Mouse (Mus musculus) neural tube, embryonic 11.5 days (tissue): Measurements from ENCODE around the gene Hoxa9. TPM values are rescaled to one million over a fixed set of nuclear protein-coding genes. Genes with fewer than 3 reads are reported as not detected.

Source experiments
- ATAC-seq: fragments of 200-750 bp; cut with Nextera tagmentation; 2 replicates; pipeline ENCODE4 v1.8.0; 2017; ENCODE audit warnings: moderate number of reproducible peaks, mild to moderate bottlenecking, moderate TSS enrichment, moderate library complexity; ENCODE audit not compliant: insufficient read depth, low FRiP score, low TSS enrichment
- DNase-seq: peaks from one replicate; pipeline ENCODE4 v3.0.0-alpha.2; 2015; ENCODE audit warnings: low spot score
- H3K27ac ChIP-seq: fragments of 300-500 bp; sonication (generic); 2 replicates; pipeline ENCODE4 v1.5.1; 2014; ENCODE audit warnings: low read depth, mild to moderate bottlenecking, low read length
- H3K27me3 ChIP-seq: fragments of 300-500 bp; sonication (generic); 2 replicates; pipeline ENCODE4 v1.6.1; 2014; ENCODE audit warnings: mild to moderate bottlenecking, low read length, mixed read lengths; ENCODE audit not compliant: control insufficient read depth, insufficient read depth
- H3K36me3 ChIP-seq: fragments of 300-500 bp; sonication (generic); 2 replicates; pipeline ENCODE4 v1.6.1; 2014; ENCODE audit warnings: mild to moderate bottlenecking, low read length, moderate library complexity, mixed read lengths; ENCODE audit not compliant: control insufficient read depth, insufficient read depth
- H3K4me1 ChIP-seq: fragments of 300-500 bp; sonication (generic); 2 replicates; pipeline ENCODE4 v1.6.1; 2014; ENCODE audit warnings: low read length, mixed read lengths; ENCODE audit not compliant: control insufficient read depth, insufficient read depth
- H3K4me2 ChIP-seq: fragments of 300-500 bp; sonication (generic); 2 replicates; pipeline ENCODE4 v1.6.1; 2014; ENCODE audit warnings: low read depth, mild to moderate bottlenecking, moderate library complexity
- H3K4me3 ChIP-seq: fragments of 300-500 bp; sonication (generic); 2 replicates; pipeline ENCODE4 v1.5.1; 2014; ENCODE audit warnings: low read depth, low read length
- H3K9ac ChIP-seq: fragments of 300-500 bp; sonication (generic); 2 replicates; pipeline ENCODE4 v1.6.1; 2014; ENCODE audit warnings: mild to moderate bottlenecking, low read length
- H3K9me3 ChIP-seq: fragments of 300-500 bp; sonication (generic); 2 replicates; pipeline ENCODE4 v1.6.1; 2016; ENCODE audit warnings: low read length; ENCODE audit not compliant: control insufficient read depth
- WGBS: fragments of 180-500 bp; shearing (Covaris S2); extraction: QIAGEN DNeasy Blood & Tissue Kit; methylation state at CpG from one replicate; pipeline ENCODE4 v1.1.7; 2014; 5-methylcytosine and 5-hydroxymethylcytosine counted together
- polyA plus RNA-seq: library from polyadenylated mRNA; unstranded; fragments of >200 nt; fragmentation: Nextera tagmentation; extraction: Ambion mirVana; gene quantifications from 2 replicates; pipeline ENCODE4 v1.2.1, GENCODE M21; 2014

The Hoxa9 gene
- polyA plus RNA-seq, 1 experiment from 2014 or later, result 98.8 TPM

DNA sequence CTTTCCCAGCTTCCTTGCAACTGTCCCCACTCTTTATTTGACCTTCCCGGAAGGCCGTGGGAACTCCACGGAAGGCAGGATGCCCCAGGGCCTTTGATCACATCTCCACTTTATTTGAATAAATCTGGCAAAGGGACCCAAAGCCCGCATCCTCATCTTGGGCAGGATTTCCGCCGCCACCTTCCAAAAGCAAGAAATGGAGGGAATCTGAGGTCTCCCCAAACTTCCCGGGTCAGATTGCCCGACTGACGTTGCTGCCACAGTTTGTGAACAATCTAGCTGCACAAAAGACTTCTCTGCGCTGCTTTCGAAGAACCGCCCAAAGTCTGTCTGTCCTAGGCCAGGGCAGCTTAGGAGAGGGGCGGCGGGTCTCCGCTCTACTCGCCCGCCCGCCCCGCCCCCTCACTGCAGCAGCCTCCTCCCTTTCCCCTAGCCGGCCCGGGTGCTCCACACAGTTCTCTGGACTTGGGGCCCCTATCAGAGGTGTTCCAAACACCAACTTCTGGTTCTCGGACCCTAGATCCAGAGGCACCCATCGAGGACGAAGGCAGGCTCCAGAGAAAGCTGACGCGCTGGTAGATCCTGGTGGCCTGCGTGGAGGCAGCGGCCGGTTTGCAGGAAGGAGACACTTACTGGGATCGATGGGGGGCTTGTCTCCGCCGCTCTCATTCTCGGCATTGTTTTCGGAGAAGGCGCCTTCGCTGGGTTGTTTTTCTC is 5.8 kb downstream of the Hoxa9 start:
- WGBS, result under 1% methylated on average over 36 of the region's 36 CpGs
- no peak for ATAC-seq

DNA sequence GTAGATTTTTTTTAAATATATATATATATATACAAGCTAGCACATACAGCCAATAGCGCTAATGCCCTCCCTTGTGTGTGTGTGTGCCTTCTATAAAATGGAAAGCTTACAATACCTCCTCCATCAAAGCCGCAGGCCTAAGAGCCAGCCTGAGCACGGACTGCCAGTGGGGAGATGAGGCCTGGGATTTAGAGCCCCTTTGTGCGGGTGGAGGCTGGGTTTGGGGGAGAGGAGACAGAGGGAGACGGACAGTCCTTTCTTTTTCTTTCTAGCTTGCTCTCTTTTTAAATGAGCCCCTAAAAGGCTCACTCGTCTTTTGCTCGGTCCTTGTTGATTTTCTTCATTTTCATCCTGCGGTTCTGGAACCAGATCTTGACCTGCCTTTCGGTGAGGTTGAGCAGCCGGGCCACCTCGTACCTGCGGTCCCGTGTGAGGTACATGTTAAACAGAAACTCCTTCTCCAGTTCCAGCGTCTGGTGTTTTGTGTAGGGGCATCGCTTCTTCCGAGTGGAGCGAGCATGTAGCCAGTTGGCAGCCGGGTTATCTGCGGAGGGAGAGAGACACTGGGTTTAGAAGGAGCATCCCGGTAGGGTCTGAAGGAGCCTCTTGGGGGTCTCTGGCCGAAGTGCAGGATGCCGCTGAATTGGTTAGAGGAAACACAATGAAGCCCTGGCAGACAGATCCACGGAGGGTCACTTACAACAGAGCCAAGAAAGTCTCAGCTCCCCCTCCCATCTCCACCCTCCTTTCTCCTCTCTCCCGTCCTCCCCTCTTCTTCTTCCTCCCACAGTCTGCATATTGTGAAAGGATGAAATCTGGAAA is 6.7 kb downstream of the Hoxa9 start:
- ATAC-seq, result no peak
- peak overlapping the region; percentile 99 for H3K4me2 ChIP-seq

More for the DNA sequence above, 5.8 kb downstream of the Hoxa9 start:
- no peaks in the 10 kb centered on the region for H3K36me3 ChIP-seq
- H3K4me1 ChIP-seq, result peaks cover 6% of the 10 kb centered on the region
- no peak for DNase-seq
- H3K27ac ChIP-seq, result peak overlapping the region; percentile 100
- peaks cover 21% of the 10 kb centered on the region; the same call in 1 of the 2 replicates for H3K27me3 ChIP-seq
- H3K9ac ChIP-seq, result peak overlapping the region; percentile 99
- peak overlapping the region; percentile 99 for H3K4me2 ChIP-seq
- no peaks in the 10 kb centered on the region for H3K9me3 ChIP-seq
- peak overlapping the region; percentile 87 for H3K4me3 ChIP-seq

DNA sequence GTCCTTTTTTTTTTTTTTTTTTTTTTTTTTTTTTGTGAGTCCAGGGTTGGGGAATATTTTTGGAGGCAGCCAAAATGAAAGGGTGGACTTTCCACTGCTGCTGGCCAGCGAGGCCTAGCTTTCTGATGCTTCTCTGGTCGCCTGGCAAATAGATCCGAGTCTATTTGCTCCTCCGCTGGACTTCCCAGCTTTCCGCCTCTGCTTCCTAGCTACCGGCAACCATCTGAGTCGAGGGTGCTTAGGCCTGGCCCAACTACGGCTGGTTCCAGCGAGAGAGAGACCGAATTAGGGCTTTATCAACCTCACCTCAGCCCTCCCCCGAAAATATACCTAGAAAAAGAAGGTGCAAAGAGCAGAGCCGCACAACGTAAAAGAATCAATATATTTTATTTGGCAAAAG is 8.2 kb downstream of the Hoxa9 start:
- peak overlapping the region; percentile 99 for H3K9ac ChIP-seq
- H3K4me3 ChIP-seq, result peak overlapping the region; percentile 87
- peaks cover 16% of the 10 kb centered on the region; the same call in 1 of the 2 replicates for H3K27me3 ChIP-seq
- H3K9me3 ChIP-seq, result no peaks in the 10 kb centered on the region
- peak overlapping the region; percentile 99 for H3K4me2 ChIP-seq
- no peaks in the 10 kb centered on the region for H3K36me3 ChIP-seq
- WGBS, result 2% methylated on average over 13 of the region's 13 CpGs
- ATAC-seq (no peak), DNase-seq (no peak)
- peaks cover 14% of the 10 kb centered on the region for H3K4me1 ChIP-seq
- peak overlapping the region; percentile 100 for H3K27ac ChIP-seq

More for the DNA sequence above, 6.7 kb downstream of the Hoxa9 start:
- H3K4me1 ChIP-seq, result peaks cover 9% of the 10 kb centered on the region
- no peaks in the 10 kb centered on the region for H3K9me3 ChIP-seq
- peaks cover 18% of the 10 kb centered on the region; the same call in 1 of the 2 replicates for H3K27me3 ChIP-seq
- H3K4me3 ChIP-seq, result peak overlapping the region; percentile 87
- DNase-seq, result peak; percentile 68
- H3K27ac ChIP-seq, result peak overlapping the region; percentile 100
- under 1% methylated on average over 24 of the region's 24 CpGs for WGBS
- H3K36me3 ChIP-seq, result no peaks in the 10 kb centered on the region
- H3K9ac ChIP-seq, result peak overlapping the region; percentile 99

DNA sequence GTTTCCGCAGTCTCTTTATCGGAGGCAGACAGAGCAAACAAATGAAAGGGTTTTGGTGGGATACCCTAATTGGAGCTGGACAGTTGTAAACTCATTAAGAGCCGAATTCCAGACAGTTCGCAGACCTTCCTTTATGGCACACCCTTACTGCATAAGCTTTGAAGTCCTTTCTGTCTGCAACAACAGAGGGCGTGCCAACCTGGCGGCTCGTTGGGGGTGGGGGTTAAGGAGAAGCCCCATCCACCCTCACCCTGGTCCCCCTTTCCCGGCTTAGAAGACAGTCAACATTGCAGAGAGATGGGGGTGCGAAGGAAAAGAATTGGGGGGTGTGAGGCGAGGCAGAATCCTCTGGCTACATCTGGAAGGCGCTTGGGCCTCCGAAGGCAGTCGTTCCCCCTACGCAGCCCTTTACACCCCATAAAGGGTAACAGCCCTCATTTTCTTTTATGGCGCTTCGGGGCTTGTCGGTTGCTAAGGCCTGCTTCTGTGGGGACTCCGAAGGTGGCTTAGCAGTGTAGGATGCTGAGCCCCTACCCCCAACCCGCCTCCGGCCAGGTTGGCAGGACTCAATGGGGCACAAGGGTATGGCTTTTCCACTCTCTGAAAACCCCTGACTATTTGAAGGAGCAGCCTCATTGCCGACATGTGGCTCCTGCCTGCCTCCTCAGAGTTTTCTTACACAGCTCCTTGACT is 8.8 kb downstream of the Hoxa9 start:
- ATAC-seq, result peak; percentile 29
- Histone ChIP-seq H3K27ac (peak overlapping the region; percentile 100), H3K9ac (peak overlapping the region; percentile 99), H3K4me3 (peak overlapping the region; percentile 87), H3K27me3 (0 out of 2 replicates have a peak, but pooled peaks cover 15% of the 10 kb centered on the region), H3K9me3 (no peaks in the 10 kb centered on the region), H3K36me3 (no peaks in the 10 kb centered on the region), H3K4me2 (peak overlapping the region; percentile 99), H3K4me1 (peaks cover 15% of the 10 kb centered on the region)
- no peak for DNase-seq
- 2% methylated on average over 21 of the region's 21 CpGs for WGBS

DNA sequence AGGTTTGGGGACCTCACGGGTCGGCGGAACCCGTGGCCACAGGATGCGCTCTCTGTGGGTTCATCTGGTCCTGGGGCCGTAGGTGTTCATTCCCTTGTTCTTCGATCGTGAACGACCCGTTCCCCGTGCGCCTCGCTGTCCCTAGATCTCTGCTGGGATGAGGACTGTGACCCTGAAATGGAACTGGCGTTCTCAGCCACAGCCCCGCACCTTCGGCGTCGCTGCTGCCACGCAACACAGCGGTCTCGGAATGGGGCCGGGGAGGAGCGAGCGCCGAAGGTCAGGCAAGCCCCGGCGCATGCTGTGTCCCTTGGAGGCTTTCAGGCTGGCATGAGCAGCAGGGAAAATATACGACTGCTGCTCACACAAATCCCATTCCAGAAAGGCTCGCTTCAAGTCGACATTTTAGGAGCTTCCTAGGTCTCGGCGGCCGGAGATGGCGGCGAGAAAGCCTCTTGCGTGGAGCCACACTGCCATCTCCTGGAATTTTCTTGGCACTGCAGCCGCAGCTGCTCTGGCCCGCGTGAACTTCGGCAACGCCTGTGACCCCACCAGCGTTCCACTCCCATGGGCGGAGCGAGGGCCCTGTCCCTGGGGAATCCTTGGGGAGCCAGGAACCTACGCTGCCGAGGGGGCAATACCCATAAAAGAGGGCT is 9.4 kb downstream of the Hoxa9 start, which contains the start of gene Hoxa7:
Gene Hoxa7, minus strand, starts transcription at position 518 of the 656 bp plus-strand sequence.
- Histone ChIP-seq H3K27me3 (0 out of 2 replicates have a peak, but pooled peaks cover 12% of the 10 kb centered on the region), H3K27ac (peak within 1 kb of the TSS; percentile 100), H3K4me1 (peaks cover 15% of the 10 kb centered on the region), H3K4me3 (peak within 1 kb of the TSS; percentile 87), H3K4me2 (peak within 1 kb of the TSS; percentile 99), H3K9me3 (no peaks in the 10 kb centered on the region), H3K9ac (peak within 1 kb of the TSS; percentile 99), H3K36me3 (no peaks in the 10 kb centered on the region)
- peak; percentile 48 for ATAC-seq
- WGBS, result under 1% methylated on average over 46 of the region's 46 CpGs
- DNase-seq, result peak; percentile 93

DNA sequence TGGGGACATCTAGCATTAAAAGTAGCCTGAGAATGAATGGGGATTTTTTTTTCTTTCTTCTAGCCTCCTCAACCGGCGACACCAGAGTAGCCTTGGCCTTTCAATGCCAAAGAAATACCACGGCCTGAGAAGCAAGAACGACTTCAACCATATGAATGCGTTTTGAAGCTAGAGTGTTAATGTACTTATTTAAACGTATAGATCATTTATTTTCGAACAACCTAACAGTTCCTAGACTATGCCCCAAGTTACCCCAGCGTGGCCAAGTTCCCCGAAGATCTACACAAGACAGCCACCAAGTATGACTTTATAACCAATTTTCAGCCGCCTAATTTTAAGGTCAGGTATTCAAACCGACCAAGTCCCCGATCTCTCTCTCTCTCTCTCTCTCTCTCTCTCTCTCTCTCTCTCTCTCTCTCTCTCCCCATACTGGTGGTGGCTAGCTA is 10.0 kb downstream of the Hoxa9 start:
- H3K36me3 ChIP-seq, result no peaks in the 10 kb centered on the region
- ATAC-seq, result no peak
- H3K4me1 ChIP-seq, result peaks cover 15% of the 10 kb centered on the region
- H3K9me3 ChIP-seq, result no peaks in the 10 kb centered on the region
- H3K4me2 ChIP-seq, result peak overlapping the region; percentile 99
- H3K4me3 ChIP-seq, result peak overlapping the region; percentile 87
- H3K27ac ChIP-seq, result peak overlapping the region; percentile 100
- H3K9ac ChIP-seq, result peak overlapping the region; percentile 99
- DNase-seq, result no peak
- peaks cover 17% of the 10 kb centered on the region; the same call in 1 of the 2 replicates for H3K27me3 ChIP-seq
- 3% methylated on average over 12 of the region's 12 CpGs for WGBS

DNA sequence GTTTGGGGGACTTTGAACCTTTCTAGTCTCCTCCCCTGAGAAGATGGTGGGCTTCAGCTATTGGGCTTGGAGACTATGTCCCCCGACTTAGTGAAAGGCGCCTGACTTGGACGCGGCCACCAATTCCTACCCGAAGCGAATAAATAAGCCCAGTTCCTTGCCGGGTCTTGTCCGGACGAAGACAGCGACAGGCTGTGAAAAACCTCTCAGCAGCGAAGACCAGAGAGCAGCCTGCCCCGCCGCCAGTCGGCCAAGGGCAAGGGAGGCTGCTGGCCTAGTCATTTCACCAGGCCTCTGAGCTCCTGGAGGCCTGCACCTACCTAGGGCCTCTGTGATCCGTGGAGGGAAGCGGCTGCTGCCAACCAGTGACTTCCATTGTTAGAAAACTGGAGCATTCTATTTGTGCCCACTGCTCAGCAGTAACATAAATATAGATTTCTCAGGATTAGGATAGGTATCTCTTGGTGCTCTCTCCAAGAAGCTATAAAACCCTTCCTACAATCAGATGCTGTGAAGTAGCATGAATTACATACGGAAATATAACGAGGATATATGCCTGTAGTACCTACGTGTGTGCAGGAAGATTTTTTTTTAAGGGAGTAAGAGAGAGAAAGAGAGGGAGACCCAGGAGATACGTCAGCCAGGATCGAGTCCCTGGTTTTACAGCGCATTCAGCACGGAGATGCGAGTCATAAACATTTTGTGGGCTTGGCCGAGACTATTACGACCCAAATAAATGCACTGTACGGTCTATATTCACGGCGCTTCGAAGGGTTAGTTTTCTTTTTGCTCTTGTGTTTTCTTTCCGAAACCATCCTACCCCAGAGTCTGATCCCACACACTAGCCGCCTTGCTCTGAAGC is 10.7 kb downstream of the Hoxa9 start:
- Histone ChIP-seq H3K27ac (peak overlapping the region; percentile 100), H3K27me3 (peaks cover 13% of the 10 kb centered on the region; the same call in 1 of the 2 replicates), H3K9ac (peak overlapping the region; percentile 99), H3K36me3 (no peaks in the 10 kb centered on the region), H3K9me3 (no peaks in the 10 kb centered on the region), H3K4me3 (peak overlapping the region; percentile 87), H3K4me1 (peaks cover 15% of the 10 kb centered on the region), H3K4me2 (peak overlapping the region; percentile 99)
- DNase-seq, result peak; percentile 60
- 6% methylated on average over 32 of the region's 32 CpGs for WGBS
- ATAC-seq, result no peak
